Mouse (Mus musculus): ENCODE data around the gene Mycbp. TPM values are rescaled to one million over a fixed set of nuclear protein-coding genes. Genes with fewer than 3 reads are reported as not detected.
A peak's percentile ranks its signal among the peaks of the same experiment; 100 is the strongest.

Gene Mycbp
- polyA plus RNA-seq, 1 experiment, result 15.7 TPM

DNA sequence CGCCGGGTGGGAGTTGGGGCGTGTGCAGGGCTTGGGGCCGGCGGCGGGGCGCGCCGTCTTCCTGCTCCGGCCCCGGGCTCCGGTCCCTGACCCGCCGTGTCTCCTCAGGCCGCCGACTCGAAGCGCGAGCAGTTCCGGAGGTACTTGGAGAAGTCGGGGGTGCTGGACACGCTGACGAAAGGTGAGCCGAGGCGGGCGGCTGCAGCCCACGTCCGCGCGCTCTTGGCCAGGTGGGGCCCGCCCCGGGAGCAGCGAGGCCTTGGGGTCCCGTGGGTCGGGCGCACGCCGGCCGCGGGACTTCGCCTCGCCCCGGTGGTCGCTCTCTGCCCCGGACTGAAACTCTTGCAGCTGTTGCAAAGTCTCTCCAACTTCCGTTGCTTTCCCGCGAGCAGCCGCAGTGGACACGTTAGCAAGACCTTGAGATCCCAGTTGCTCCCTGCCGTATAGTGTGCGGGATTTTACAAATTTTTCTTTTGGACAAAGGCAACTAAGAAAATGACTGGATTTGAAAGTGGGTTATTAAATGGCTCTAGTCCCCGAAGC lies 565 bp downstream of the Mycbp start:
- Histone ChIP-seq H3K4me1 (ENCODE audit: control insufficient read depth, insufficient read depth, low read length) (no peaks in the 10 kb centered on the region), H3K4me3 (replicated peaks; ENCODE audit: extremely low read depth, low read depth, low read length) (peak overlapping the region; percentile 70)
- under 1% methylated on average over 52 of the region's 53 CpGs for WGBS
- no peak for TF ChIP-seq POLR2A (IDR thresholded peaks at IDR 0.05; ENCODE audit: borderline replicate concordance, extremely low read depth, low read depth, low read length)
- no peak for TF ChIP-seq CTCF (IDR thresholded peaks at IDR 0.05; ENCODE audit: insufficient read depth, low read length)
- DNase-seq, result no peak

DNA sequence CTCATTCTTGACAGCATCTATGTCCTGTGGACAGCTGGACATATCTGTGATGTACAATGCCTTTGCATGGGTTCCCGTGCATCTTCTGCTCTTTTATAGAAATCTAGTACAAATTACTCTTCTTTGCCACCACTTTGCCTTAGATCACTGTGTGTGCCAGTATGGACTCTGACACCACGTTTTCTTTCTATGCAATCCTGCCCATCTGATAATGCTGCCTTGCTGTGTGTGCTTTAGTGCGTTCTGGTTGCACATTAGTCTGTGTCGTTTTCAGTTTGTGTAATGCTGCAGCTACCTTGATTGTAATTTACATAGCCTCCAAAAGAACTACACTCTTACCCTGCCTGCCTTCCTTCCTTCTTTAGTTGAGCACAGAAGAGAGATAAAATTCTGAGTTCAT lies 6.9 kb downstream of the Mycbp start:
- 83% methylated on average over 4 of the region's 4 CpGs for WGBS
- Histone ChIP-seq H3K4me1 (ENCODE audit: control insufficient read depth, insufficient read depth, low read length) (peaks cover 4% of the 10 kb centered on the region; the same call in 1 of the 2 replicates), H3K4me3 (replicated peaks; ENCODE audit: extremely low read depth, low read depth, low read length) (no peak overlapping the region)
- no peak for TF ChIP-seq POLR2A (IDR thresholded peaks at IDR 0.05; ENCODE audit: borderline replicate concordance, extremely low read depth, low read depth, low read length)
- TF ChIP-seq CTCF (IDR thresholded peaks at IDR 0.05; ENCODE audit: insufficient read depth, low read length), result no peak
- DNase-seq, result no peak

DNA sequence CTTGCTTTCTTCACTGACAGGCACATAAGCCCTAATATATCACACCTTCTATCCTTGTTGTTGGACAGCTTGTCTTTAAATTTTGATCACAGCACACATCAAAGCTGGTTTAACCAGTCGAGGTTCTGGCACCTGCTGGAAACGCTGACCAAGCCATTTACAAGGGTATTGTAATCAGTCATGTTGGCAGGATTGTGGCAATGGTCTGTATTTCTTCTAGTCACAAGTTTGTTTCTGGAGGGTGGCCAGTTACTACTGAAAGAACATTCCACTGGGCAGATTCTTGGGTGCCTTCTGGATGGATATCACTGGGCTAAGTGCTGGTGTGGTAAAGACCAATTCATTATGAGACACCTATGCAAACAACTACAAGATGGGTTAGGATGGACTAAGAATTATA lies 7.8 kb downstream of the Mycbp start:
- H3K4me1 ChIP-seq (ENCODE audit: control insufficient read depth, insufficient read depth, low read length), result peaks cover 6% of the 10 kb centered on the region; the same call in 1 of the 2 replicates
- TF ChIP-seq CTCF (IDR thresholded peaks at IDR 0.05; ENCODE audit: insufficient read depth, low read length) (no peak), POLR2A (IDR thresholded peaks at IDR 0.05; ENCODE audit: borderline replicate concordance, extremely low read depth, low read depth, low read length) (no peak)
- 37% methylated on average over 2 of the region's 2 CpGs for WGBS
- no peak overlapping the region for H3K4me3 ChIP-seq (replicated peaks; ENCODE audit: extremely low read depth, low read depth, low read length)
- DNase-seq, result no peak

DNA sequence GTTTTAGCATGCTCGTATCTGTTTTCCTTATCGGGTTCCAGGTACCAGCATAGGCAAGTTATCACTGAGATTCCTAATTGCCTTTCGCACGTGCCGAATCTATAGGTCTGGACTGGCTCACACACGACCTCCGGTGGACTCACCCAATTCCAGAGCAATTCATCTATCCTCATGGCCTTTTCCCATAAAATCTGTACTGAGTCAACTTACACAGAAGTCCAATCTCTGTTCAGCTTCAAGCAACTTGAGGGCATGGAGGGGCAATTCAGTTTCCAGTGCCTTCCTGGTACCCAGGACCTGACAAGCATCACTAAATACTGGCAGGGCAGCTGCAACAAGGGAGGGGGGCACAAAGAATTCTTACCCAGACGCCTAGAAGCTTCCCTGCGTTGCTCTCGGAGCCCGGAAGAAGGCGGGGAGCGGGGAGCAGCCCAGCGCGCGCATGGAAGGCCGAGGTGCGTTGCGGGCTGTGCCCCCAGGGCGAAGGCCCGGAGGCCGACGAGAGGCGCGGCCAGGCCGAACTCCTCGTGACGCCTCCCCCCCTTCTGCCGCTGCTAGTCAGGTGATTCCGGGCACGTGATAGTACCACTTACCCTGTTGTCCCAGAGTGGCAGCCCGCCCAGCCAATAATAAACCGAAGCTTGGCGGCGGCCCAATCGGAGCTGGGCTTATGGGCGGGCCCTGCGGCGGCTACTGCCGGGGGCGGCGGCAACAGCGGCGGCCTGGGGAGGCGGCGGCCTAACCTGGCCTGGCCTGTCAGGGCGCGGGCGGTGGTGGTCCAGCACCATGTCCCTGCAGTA lies 12.3 kb downstream of the Mycbp start, which contains the start of gene Rragc:
Gene Rragc (plus strand): TSS at position 699 of the 800 bp plus-strand sequence.
- under 1% methylated on average over 49 of the region's 49 CpGs for WGBS

DNA sequence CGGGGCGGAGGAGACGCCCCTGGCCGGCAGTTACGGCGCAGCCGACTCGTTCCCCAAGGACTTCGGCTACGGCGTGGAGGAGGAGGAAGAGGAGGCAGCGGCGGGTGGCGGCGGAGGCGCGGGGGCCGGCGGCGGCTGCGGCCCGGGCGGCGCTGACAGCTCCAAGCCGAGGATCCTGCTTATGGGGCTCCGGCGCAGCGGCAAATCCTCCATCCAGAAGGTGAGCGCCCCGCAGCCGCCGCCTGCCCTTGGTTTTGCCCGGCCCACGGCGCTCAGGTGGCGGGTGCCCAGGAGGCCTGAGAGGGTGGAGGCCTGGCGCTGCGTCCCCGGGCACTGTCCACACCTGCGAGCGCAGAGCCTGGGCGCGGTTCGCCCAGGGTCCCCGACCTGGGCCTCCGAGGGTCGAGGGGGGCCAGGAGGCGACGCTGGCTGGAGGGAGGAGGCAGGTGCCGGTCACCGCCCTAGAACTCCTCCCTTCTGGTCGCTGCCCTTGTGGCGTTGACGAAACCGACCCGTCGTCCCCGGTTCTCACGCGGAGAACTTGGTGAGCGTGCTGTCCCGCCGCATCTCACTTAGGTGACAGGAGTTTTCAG lies 13.0 kb downstream of the Mycbp start, which contains the start of gene 4930535I16Rik:
Gene 4930535I16Rik (minus strand): TSS at position 475 of the 593 bp plus-strand sequence.
- WGBS, result under 1% methylated on average over 62 of the region's 63 CpGs
- peaks cover 16% of the 10 kb centered on the region for H3K4me1 ChIP-seq (ENCODE audit: control insufficient read depth, insufficient read depth, low read length)
- H3K4me3 ChIP-seq (replicated peaks; ENCODE audit: extremely low read depth, low read depth, low read length), result peak within 1 kb of the TSS; percentile 95
- DNase-seq, result no peak
- TF ChIP-seq CTCF (IDR thresholded peaks at IDR 0.05; ENCODE audit: insufficient read depth, low read length) (no peak), POLR2A (IDR thresholded peaks at IDR 0.05; ENCODE audit: borderline replicate concordance, extremely low read depth, low read depth, low read length) (peak; percentile 47; the same call in 1 of the 2 replicates)

More for the DNA sequence above, 12.3 kb downstream of the Mycbp start, which contains the start of gene Rragc:
- H3K4me3 ChIP-seq (replicated peaks; ENCODE audit: extremely low read depth, low read depth, low read length), result peak within 1 kb of the TSS; percentile 95
- peak; percentile 78; the same call in 1 of the 2 replicates for TF ChIP-seq POLR2A (IDR thresholded peaks at IDR 0.05; ENCODE audit: borderline replicate concordance, extremely low read depth, low read depth, low read length)
- no peak for TF ChIP-seq CTCF (IDR thresholded peaks at IDR 0.05; ENCODE audit: insufficient read depth, low read length)
- DNase-seq, result peak; percentile 100
- H3K4me1 ChIP-seq (ENCODE audit: control insufficient read depth, insufficient read depth, low read length), result peaks cover 16% of the 10 kb centered on the region

DNA sequence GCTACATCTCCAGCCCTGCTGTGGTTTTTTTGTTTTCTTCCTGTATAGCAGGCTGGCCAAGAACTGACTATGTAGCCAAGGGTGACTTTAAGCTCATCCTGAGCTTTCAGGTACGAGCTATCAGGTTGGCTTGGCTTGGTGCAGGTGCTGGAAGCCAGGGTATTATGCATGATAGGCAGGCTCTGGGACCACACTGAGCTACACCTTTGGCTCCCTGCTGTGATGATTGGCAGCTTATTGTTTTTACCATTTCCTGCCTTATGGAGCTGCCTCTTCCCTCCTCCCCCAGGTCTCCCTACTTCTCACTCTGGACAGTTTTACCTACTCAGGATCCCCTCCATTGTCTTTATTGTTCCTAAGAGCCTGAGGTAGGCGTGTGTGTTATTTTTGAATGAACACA lies 14.2 kb downstream of the Mycbp start:
- no peak for DNase-seq
- H3K4me3 ChIP-seq (replicated peaks; ENCODE audit: extremely low read depth, low read depth, low read length), result peak overlapping the region; percentile 32

DNA sequence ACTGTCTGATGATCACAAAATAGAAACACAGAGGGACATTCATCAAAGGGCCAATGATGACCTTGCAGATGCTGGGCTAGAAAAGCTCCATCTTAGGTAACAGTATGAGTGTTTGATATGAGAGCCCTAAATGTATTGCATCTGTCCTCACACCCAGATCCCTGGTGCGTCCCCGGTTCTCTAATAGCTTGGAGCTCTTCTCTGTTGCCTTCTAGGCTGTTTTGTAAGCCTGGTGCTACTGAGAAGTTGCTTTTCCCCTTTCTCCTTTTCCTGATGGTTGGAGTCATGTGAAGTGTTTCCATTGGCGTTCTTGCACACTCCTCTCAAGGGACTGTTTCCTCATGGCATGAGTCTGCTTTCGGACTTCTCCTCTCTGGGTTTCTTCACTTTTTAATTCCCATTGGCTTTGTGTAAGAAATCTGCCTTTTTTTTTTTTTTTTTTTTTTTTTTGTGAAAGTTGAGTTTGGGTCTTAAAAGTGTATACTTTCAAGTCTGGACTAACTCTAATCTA lies 16.5 kb downstream of the Mycbp start:
- TF ChIP-seq CTCF (IDR thresholded peaks at IDR 0.05; ENCODE audit: insufficient read depth, low read length) (no peak), POLR2A (IDR thresholded peaks at IDR 0.05; ENCODE audit: borderline replicate concordance, extremely low read depth, low read depth, low read length) (no peak)
- no peak for DNase-seq

More for the DNA sequence above, 14.2 kb downstream of the Mycbp start:
- no peak for TF ChIP-seq CTCF (IDR thresholded peaks at IDR 0.05; ENCODE audit: insufficient read depth, low read length)
- TF ChIP-seq POLR2A (IDR thresholded peaks at IDR 0.05; ENCODE audit: borderline replicate concordance, extremely low read depth, low read depth, low read length), result no peak
- 54% methylated on average over 2 of the region's 2 CpGs for WGBS
- H3K4me1 ChIP-seq (ENCODE audit: control insufficient read depth, insufficient read depth, low read length), result peaks cover 16% of the 10 kb centered on the region

DNA sequence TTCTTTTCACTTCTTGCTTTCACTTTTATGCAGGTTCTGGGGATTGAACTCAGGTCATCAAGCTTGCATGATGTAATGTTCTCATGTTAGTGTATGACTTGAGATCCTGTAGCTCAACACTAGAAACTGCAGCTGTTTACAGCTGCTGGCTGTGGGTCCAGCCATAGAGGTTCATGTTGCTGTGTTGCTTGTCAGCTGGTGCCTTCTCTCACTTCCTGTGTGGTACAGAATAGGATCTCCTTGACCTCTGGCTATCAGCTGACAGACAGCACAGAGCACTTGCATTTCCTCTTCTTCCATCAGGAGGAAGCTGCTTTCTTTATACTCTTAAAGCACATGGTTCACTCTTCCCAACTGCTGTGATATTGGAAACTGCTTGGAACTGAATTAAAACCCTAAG lies 23.3 kb downstream of the Mycbp start:
- H3K4me1 ChIP-seq (ENCODE audit: control insufficient read depth, insufficient read depth, low read length), result no peaks in the 10 kb centered on the region
- no peak for DNase-seq
- H3K4me3 ChIP-seq (replicated peaks; ENCODE audit: extremely low read depth, low read depth, low read length), result no peak overlapping the region
- TF ChIP-seq CTCF (IDR thresholded peaks at IDR 0.05; ENCODE audit: insufficient read depth, low read length) (no peak), POLR2A (IDR thresholded peaks at IDR 0.05; ENCODE audit: borderline replicate concordance, extremely low read depth, low read depth, low read length) (no peak)

More for the DNA sequence above, 16.5 kb downstream of the Mycbp start:
- Histone ChIP-seq H3K4me3 (replicated peaks; ENCODE audit: extremely low read depth, low read depth, low read length) (no peak overlapping the region), H3K4me1 (ENCODE audit: control insufficient read depth, insufficient read depth, low read length) (peaks cover 16% of the 10 kb centered on the region)
- WGBS, result 78% methylated on average over 4 of the region's 4 CpGs

DNA sequence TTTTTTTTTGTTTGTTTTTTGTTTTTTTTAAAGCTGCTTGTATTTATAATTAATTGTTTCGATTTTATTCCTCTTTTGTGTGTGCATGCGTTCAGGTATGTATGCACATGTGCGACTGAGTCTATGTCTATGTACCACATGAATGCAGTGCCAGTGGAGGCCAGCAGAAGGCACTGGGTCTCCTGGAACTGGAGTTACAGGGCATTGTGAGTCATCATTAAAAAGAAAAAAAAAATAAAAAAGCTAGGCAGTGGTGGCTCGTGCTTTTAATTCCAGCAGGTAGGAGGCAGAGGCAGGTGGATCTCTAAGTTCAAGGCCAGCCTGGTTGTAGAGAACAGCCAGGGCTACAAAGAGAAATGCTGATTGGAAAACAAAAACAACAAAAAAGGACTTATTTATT lies 25.4 kb downstream of the Mycbp start:
- WGBS, result 94% methylated on average over 4 of the region's 4 CpGs
- H3K4me1 ChIP-seq (ENCODE audit: control insufficient read depth, insufficient read depth, low read length), result no peaks in the 10 kb centered on the region
- TF ChIP-seq CTCF (IDR thresholded peaks at IDR 0.05; ENCODE audit: insufficient read depth, low read length) (no peak), POLR2A (IDR thresholded peaks at IDR 0.05; ENCODE audit: borderline replicate concordance, extremely low read depth, low read depth, low read length) (no peak)
- H3K4me3 ChIP-seq (replicated peaks; ENCODE audit: extremely low read depth, low read depth, low read length), result no peak overlapping the region
- no peak for DNase-seq

Measured in lung, adult 2 months (tissue).